9 mouse cellular contexts compared by ENCODE assay signal in the genomic region with DNA sequence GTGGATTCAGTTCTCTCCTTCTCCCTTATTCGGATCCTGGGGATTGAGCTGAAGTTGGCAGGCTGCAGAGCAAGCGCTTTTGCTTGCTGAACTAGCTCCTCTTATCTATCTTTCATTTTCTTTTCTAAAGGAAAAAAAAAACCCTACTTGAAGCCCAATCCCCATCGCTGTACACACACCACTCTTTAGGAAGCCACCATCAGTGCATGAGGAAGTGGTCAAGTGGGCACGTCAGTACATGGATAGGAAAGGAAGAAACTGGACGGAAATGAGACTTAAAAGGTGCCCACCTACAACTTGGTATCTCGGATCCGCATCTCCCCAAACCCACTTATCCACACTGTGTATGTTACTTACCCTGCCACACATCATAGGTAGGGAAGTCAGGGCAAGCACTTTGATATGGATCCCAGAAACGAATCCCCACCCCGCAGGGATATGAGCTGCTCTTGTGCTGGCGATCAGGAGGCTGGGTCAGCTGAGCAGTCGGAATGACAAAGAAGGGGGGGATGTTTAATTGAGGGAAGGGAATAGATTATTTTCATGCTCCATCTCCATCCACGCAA.
DNase-seq lines count a peak whose midpoint lies in the region; ATAC-seq and TF ChIP-seq lines count a peak whose summit lies in the region.
"Had no signal": no experiment of that assay in that cellular context is flagged by ENCODE, and none has a peak within 500 bp of the region (broad histone marks: within the 10 kb centered on the region; RNA-seq: fewer than 3 reads in every experiment).

No protein-coding gene starts in this region.

- no peaks in the 10 kb centered on the region for H3K9me3 ChIP-seq in lung, embryonic 16.5 days (ENCODE audit: control insufficient read depth, low read length)
- no peaks in the 10 kb centered on the region for H3K9me3 ChIP-seq in forebrain, embryonic 15.5 days
- H3K9me3 ChIP-seq in liver, embryonic 16.5 days (replicated peaks; ENCODE audit: control insufficient read depth, low read length) = no peaks in the 10 kb centered on the region
- H3K9me3 ChIP-seq in stomach, postnatal 0 days (ENCODE audit: control insufficient read depth, low read length) = no peaks in the 10 kb centered on the region

- no peaks in the 10 kb centered on the region for H3K36me3 ChIP-seq in lung, embryonic 16.5 days (ENCODE audit: control insufficient read depth, insufficient read depth, low read length)
- no peaks in the 10 kb centered on the region for H3K36me3 ChIP-seq in forebrain, embryonic 15.5 days
- no peaks in the 10 kb centered on the region for H3K36me3 ChIP-seq in liver, embryonic 16.5 days (ENCODE audit: control insufficient read depth, insufficient read depth)
- no peaks in the 10 kb centered on the region for H3K36me3 ChIP-seq in stomach, postnatal 0 days (ENCODE audit: control insufficient read depth, insufficient read depth, low read length)

- H3K4me2 ChIP-seq in lung, embryonic 16.5 days (ENCODE audit: low read depth, low read length) = peak overlapping the region; percentile 37
- peak overlapping the region; percentile 39 for H3K4me2 ChIP-seq in forebrain, embryonic 15.5 days (replicated peaks)
- 0 out of 2 replicates have a peak overlapping the region, but pooled peaks have one; percentile 5 for H3K4me2 ChIP-seq in liver, embryonic 16.5 days (ENCODE audit: low read depth, low read length)
- H3K4me2 ChIP-seq in stomach, postnatal 0 days (replicated peaks; ENCODE audit: low read depth) = 0 out of 2 replicates have a peak overlapping the region, but pooled peaks have one; percentile 8

- WGBS in lung, embryonic 16.5 days = 32% methylated on average over 12 of the region's 12 CpGs
- 23% methylated on average over 12 of the region's 12 CpGs for WGBS in forebrain, embryonic 15.5 days
- WGBS in liver, embryonic 16.5 days (ENCODE audit: insufficient replicate concordance) = 31% methylated on average over 12 of the region's 12 CpGs
- WGBS in stomach, postnatal 0 days = 53% methylated on average over 12 of the region's 12 CpGs

- H3K4me1 ChIP-seq in lung, embryonic 16.5 days (replicated peaks; ENCODE audit: control insufficient read depth, insufficient read depth, low read length) = peaks cover 49% of the 10 kb centered on the region
- peaks cover 72% of the 10 kb centered on the region for H3K4me1 ChIP-seq in forebrain, embryonic 15.5 days
- no peaks in the 10 kb centered on the region; the same call in none of the 2 replicates for H3K4me1 ChIP-seq in liver, embryonic 16.5 days (ENCODE audit: control insufficient read depth, low read depth, low read length)
- H3K4me1 ChIP-seq in stomach, postnatal 0 days (replicated peaks; ENCODE audit: control insufficient read depth, insufficient read depth) = peaks cover 14% of the 10 kb centered on the region

- 0 out of 2 replicates have a peak overlapping the region, but pooled peaks have one; percentile 1 for H3K4me3 ChIP-seq in lung, embryonic 16.5 days (ENCODE audit: low read length)
- peak overlapping the region; percentile 8; the same call in 1 of the 2 replicates for H3K4me3 ChIP-seq in forebrain, embryonic 15.5 days
- H3K4me3 ChIP-seq in liver, embryonic 16.5 days (ENCODE audit: low read depth, low read length) = no peak overlapping the region
- H3K4me3 ChIP-seq in stomach, postnatal 0 days (ENCODE audit: low read depth, low read length) = no peak overlapping the region

- no peak for DNase-seq in lung, postnatal 14 days
- no peak for DNase-seq in stomach, postnatal 0 days (ENCODE audit: low spot score)
- DNase-seq in layer of hippocampus, adult 8-10 months (ENCODE audit: low spot score in 2 of 2) = no peak
- no peak for DNase-seq in cerebellum, postnatal 14 days
- DNase-seq: right cerebral cortex, postnatal 25 days had no signal

- H3K27me3 ChIP-seq in lung, embryonic 16.5 days (ENCODE audit: control insufficient read depth, insufficient read depth, low read depth, low read length) = no peaks in the 10 kb centered on the region
- H3K27me3 ChIP-seq in forebrain, embryonic 15.5 days = no peaks in the 10 kb centered on the region
- no peaks in the 10 kb centered on the region for H3K27me3 ChIP-seq in liver, embryonic 16.5 days (ENCODE audit: control insufficient read depth, insufficient read depth, low read depth, low read length)
- H3K27me3 ChIP-seq in stomach, postnatal 0 days (ENCODE audit: control insufficient read depth, insufficient read depth, low read length) = no peaks in the 10 kb centered on the region

- peak; percentile 26 for ATAC-seq in lung, embryonic 16.5 days (ENCODE audit: low read depth)
- ATAC-seq in forebrain, embryonic 15.5 days (replicated peaks) = no peak; the same call in none of the 2 replicates
- ATAC-seq in liver, embryonic 16.5 days (ENCODE audit: low read depth) = no peak
- no peak for ATAC-seq in stomach, postnatal 0 days (ENCODE audit: low FRiP score, low TSS enrichment)

- no peak overlapping the region for H3K9ac ChIP-seq in lung, embryonic 16.5 days (ENCODE audit: low read length)
- H3K9ac ChIP-seq in forebrain, embryonic 15.5 days (replicated peaks) = peak overlapping the region; percentile 25; the same call in 1 of the 2 replicates
- no peak overlapping the region for H3K9ac ChIP-seq in liver, embryonic 16.5 days (ENCODE audit: low read depth, low read length)
- H3K9ac ChIP-seq in stomach, postnatal 0 days (ENCODE audit: low read length) = no peak overlapping the region
- H3K9ac ChIP-seq: liver, embryonic 14.5 days had no signal

- peak overlapping the region; percentile 61 for H3K27ac ChIP-seq in lung, embryonic 16.5 days (ENCODE audit: low read length)
- peak overlapping the region; percentile 96 for H3K27ac ChIP-seq in forebrain, embryonic 15.5 days (replicated peaks)
- H3K27ac ChIP-seq in liver, embryonic 16.5 days (ENCODE audit: low read length) = no peak overlapping the region
- peak overlapping the region; percentile 18; the same call in 1 of the 2 replicates for H3K27ac ChIP-seq in stomach, postnatal 0 days (replicated peaks)
- H3K27ac ChIP-seq: liver, embryonic 14.5 days had no signal

- TF ChIP-seq CTCF in stomach, postnatal 0 days (IDR thresholded peaks at IDR 0.05; ENCODE audit: low read depth) = no peak

- no peak for TF ChIP-seq EP300 in stomach, postnatal 0 days (optimal IDR thresholded peaks at IDR 0.05)

Comparison
In these comparisons a context has a peak if more than half of its experiments do, and no peak if none do; other contexts are left out.
1. H3K4me3 ChIP-seq: peak in lung, embryonic 16.5 days (single experiment) and forebrain, embryonic 15.5 days (single experiment); none in liver, embryonic 16.5 days (single experiment) and stomach, postnatal 0 days (single experiment).
2. Peak in every context shown above with its lines, with median percentiles within 50 percentile points of each other: H3K4me2 ChIP-seq.